Mouse (Mus musculus): Measurements from ENCODE around the gene Wsb2. TPM values are rescaled to one million over a fixed set of nuclear protein-coding genes. Genes with fewer than 3 reads are reported as not detected.

The Wsb2 gene
- polyA plus RNA-seq, 1 experiment from 2014 or later: 63.7 TPM

DNA sequence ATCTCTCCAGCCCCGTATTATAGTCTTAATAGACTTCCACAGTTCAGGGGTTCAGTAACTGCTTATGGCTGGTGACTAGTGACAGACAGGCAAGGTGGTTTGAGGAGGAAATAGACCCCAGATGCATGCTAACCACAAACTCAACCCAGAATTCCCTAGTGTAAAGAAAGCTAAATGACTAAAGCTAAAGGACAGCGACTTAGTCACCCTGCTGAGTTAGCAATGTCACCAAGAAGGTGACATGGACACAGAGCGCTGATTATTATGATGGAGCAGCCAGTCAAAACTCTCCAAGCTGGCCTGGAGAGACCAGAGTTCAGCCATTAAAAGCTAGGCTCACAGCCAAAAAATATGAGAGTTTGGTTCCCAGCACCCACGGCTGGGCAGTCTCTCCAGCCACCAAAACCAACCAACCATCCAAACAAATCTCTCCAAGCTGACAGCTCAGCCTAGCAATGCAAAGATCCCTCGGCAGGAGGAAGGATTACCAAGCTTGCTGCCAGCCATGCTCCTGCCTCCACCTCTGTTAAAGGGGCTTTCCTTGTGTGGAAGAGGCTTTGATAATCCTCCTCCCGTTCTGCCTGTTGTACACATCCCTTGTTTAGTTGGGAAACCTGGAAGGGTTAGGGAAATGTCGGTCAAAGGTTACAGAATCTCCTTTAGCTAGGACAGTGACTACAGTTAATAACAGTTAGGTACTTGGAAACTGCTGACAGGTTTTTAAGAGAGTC, 2.6 kb downstream of the Wsb2 start:
- H3K9me3 ChIP-seq (ENCODE audit: low read length): no peaks in the 10 kb centered on the region
- DNase-seq (ENCODE audit: low spot score) (no peak), ATAC-seq (no peak)
- H3K4me1 ChIP-seq (ENCODE audit: insufficient read depth, low read depth, low read length): peaks cover 33% of the 10 kb centered on the region
- H3K4me3 ChIP-seq (ENCODE audit: low read depth, low read length): no peak overlapping the region
- H3K27ac ChIP-seq (ENCODE audit: low read length): peak overlapping the region; percentile 86
- no peak overlapping the region for H3K9ac ChIP-seq (replicated peaks; ENCODE audit: low read depth)
- WGBS: 30% methylated on average over 7 of the region's 7 CpGs
- TF ChIP-seq CTCF (IDR thresholded peaks at IDR 0.05) (no peak), EP300 (IDR thresholded peaks at IDR 0.05) (no peak; the same call in 1 of the 2 replicates)
- peaks cover 3% of the 10 kb centered on the region for H3K36me3 ChIP-seq (ENCODE audit: insufficient read depth, low read length)
- H3K4me2 ChIP-seq (replicated peaks; ENCODE audit: low read depth, low read length): no peak overlapping the region
- no peaks in the 10 kb centered on the region for H3K27me3 ChIP-seq (replicated peaks; ENCODE audit: insufficient read depth, low read length)

DNA sequence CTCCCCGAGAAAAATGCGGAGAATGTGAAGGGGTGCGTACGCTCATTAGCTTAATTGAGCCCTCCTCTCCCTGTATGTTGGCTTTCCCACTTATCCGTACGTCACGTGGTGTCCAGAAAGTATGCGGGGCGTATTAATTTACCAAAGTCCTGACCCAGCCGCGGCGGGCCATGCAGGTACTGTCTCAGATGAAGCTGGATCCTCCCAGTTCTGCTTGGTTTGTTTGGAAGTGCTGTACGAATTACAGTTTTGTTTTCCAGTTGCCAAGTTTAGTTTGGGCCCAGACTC, 3.1 kb downstream of the Wsb2 start:
- DNase-seq (ENCODE audit: low spot score) (peak; percentile 60), ATAC-seq (peak; percentile 13)
- H3K27me3 ChIP-seq (replicated peaks; ENCODE audit: insufficient read depth, low read length): no peaks in the 10 kb centered on the region
- TF ChIP-seq CTCF (IDR thresholded peaks at IDR 0.05) (no peak), EP300 (IDR thresholded peaks at IDR 0.05) (peak; percentile 47; the same call in 1 of the 2 replicates)
- H3K36me3 ChIP-seq (ENCODE audit: insufficient read depth, low read length): peaks cover 3% of the 10 kb centered on the region
- peaks cover 31% of the 10 kb centered on the region for H3K4me1 ChIP-seq (ENCODE audit: insufficient read depth, low read depth, low read length)
- H3K9ac ChIP-seq (replicated peaks; ENCODE audit: low read depth): no peak overlapping the region
- 58% methylated on average over 13 of the region's 13 CpGs for WGBS
- no peak overlapping the region for H3K4me3 ChIP-seq (ENCODE audit: low read depth, low read length)
- peak overlapping the region; percentile 86 for H3K27ac ChIP-seq (ENCODE audit: low read length)
- peak overlapping the region; percentile 15 for H3K4me2 ChIP-seq (replicated peaks; ENCODE audit: low read depth, low read length)
- H3K9me3 ChIP-seq (ENCODE audit: low read length): no peaks in the 10 kb centered on the region

DNA sequence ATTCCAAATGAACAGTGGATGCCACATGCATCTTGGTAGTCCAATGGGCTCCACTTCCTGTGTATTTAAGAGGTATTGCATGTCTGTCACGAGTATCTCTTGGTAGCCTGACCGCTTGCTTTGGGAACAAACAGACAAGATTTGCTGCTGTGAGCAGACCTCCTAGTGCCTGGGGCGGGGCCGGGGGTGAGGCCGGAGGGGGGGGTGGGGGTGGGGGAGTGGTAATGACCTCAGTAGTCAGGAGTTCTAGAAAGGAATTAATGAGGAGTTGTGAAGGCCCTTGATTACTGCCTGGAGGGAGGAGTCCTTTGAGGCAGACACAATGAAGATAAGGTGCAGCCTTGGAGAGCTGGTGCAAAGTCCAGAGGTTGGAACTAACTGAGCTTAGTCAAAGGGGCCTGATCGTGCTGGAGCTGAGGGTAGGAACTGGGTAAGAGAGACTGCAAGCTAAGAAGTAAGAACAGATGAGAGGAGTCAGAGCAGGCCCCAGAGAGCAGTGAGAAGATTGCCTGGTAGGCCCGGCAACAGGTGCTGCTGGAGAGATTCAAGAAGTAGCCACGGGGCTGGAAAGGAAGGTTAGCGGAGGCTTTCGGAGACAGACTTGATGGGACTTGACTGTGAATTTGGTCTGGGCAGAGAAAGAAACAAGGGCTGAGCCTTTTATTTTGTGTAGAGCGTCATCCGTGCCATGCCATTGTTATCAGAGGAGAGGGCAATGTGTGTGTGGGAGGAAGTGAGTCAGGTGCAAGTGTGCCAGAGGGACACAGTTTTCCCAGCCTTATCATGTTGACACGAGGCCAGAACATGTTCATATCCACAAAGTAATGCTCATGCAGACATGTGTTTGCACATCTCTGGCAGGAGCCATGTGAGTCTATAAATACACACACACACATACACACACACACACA, 3.8 kb downstream of the Wsb2 start:
- 31% methylated on average over 13 of the region's 13 CpGs for WGBS
- no peak overlapping the region for H3K9ac ChIP-seq (replicated peaks; ENCODE audit: low read depth)
- peak overlapping the region; percentile 15 for H3K4me2 ChIP-seq (replicated peaks; ENCODE audit: low read depth, low read length)
- peak overlapping the region; percentile 86 for H3K27ac ChIP-seq (ENCODE audit: low read length)
- TF ChIP-seq CTCF (IDR thresholded peaks at IDR 0.05) (no peak), EP300 (IDR thresholded peaks at IDR 0.05) (peak; percentile 42; the same call in 1 of the 2 replicates)
- DNase-seq (ENCODE audit: low spot score): peak; percentile 71
- peaks cover 3% of the 10 kb centered on the region for H3K36me3 ChIP-seq (ENCODE audit: insufficient read depth, low read length)
- peaks cover 28% of the 10 kb centered on the region for H3K4me1 ChIP-seq (ENCODE audit: insufficient read depth, low read depth, low read length)
- no peaks in the 10 kb centered on the region for H3K9me3 ChIP-seq (ENCODE audit: low read length)
- peak; percentile 38 for ATAC-seq
- H3K27me3 ChIP-seq (replicated peaks; ENCODE audit: insufficient read depth, low read length): no peaks in the 10 kb centered on the region
- no peak overlapping the region for H3K4me3 ChIP-seq (ENCODE audit: low read depth, low read length)

DNA sequence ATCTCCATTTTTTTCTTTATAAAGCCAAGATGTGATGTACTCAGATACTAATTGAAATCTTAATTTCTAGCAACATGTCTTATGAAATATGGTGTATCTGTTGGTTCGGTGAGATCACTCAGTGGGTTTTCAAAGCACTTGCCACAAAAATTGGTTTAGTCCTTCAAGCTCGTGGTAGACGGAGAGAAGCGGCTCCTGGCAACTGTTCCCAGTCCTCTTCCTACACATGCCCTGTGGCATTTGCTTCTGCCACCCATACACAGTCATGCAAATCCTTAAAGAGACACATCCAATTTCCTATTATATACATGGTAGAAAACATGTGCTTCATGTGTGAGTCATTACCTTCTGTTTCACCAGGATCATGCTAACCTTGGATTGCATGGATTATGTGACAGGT, 4.5 kb downstream of the Wsb2 start:
- Histone ChIP-seq H3K27ac (ENCODE audit: low read length) (peak overlapping the region; percentile 86), H3K27me3 (replicated peaks; ENCODE audit: insufficient read depth, low read length) (no peaks in the 10 kb centered on the region), H3K4me2 (replicated peaks; ENCODE audit: low read depth, low read length) (no peak overlapping the region), H3K9ac (replicated peaks; ENCODE audit: low read depth) (no peak overlapping the region), H3K9me3 (ENCODE audit: low read length) (no peaks in the 10 kb centered on the region), H3K36me3 (ENCODE audit: insufficient read depth, low read length) (peaks cover 6% of the 10 kb centered on the region), H3K4me1 (ENCODE audit: insufficient read depth, low read depth, low read length) (peaks cover 24% of the 10 kb centered on the region), H3K4me3 (ENCODE audit: low read depth, low read length) (no peak overlapping the region)
- WGBS: 72% methylated on average over 4 of the region's 4 CpGs
- no peak for DNase-seq (ENCODE audit: low spot score)
- ATAC-seq: no peak
- TF ChIP-seq CTCF (IDR thresholded peaks at IDR 0.05) (no peak), EP300 (IDR thresholded peaks at IDR 0.05) (no peak)

DNA sequence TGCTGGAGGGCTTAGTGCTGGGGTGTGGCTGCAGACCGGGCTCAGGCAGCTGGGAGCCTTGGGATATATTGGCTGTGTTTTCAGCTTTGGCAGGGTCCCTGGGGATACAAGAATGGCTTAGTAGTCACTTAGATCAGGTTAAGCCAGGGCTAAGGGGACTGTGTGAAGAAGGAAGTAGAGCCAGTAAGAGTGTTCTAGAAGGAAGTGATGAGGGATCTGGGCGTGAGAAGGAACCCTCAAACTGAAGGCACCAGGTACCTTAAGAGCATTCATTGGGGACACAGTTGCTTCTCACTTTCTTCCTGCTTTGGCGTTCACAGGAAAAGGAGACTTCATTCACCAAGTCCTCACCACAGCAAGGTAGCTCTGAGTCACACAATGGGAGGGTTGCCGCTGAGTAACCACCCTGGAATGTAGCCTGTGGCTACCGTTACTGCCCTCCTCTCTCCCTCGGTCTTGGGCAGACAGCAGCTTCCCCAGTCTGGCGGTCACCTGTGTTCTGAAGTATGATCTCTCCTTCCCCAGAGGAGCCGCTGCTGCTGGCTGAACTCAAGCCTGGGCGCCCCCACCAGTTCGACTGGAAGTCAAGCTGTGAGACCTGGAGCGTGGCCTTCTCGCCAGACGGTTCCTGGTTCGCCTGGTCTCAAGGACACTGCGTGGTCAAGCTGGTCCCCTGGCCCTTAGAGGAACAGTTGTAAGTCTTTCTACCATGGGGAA, 6.1 kb downstream of the Wsb2 start:
- DNase-seq (ENCODE audit: low spot score): peak; percentile 87
- H3K27ac ChIP-seq (ENCODE audit: low read length): peak overlapping the region; percentile 62
- peaks cover 19% of the 10 kb centered on the region for H3K36me3 ChIP-seq (ENCODE audit: insufficient read depth, low read length)
- no peak for TF ChIP-seq CTCF (IDR thresholded peaks at IDR 0.05)
- peak; percentile 46; the same call in 1 of the 2 replicates for TF ChIP-seq EP300 (IDR thresholded peaks at IDR 0.05)
- H3K4me2 ChIP-seq (replicated peaks; ENCODE audit: low read depth, low read length): no peak overlapping the region
- no peak overlapping the region for H3K4me3 ChIP-seq (ENCODE audit: low read depth, low read length)
- peaks cover 24% of the 10 kb centered on the region for H3K4me1 ChIP-seq (ENCODE audit: insufficient read depth, low read depth, low read length)
- H3K27me3 ChIP-seq (replicated peaks; ENCODE audit: insufficient read depth, low read length): no peaks in the 10 kb centered on the region
- WGBS: 47% methylated on average over 15 of the region's 15 CpGs
- ATAC-seq: peak; percentile 80
- H3K9me3 ChIP-seq (ENCODE audit: low read length): no peaks in the 10 kb centered on the region
- H3K9ac ChIP-seq (replicated peaks; ENCODE audit: low read depth): no peak overlapping the region

DNA sequence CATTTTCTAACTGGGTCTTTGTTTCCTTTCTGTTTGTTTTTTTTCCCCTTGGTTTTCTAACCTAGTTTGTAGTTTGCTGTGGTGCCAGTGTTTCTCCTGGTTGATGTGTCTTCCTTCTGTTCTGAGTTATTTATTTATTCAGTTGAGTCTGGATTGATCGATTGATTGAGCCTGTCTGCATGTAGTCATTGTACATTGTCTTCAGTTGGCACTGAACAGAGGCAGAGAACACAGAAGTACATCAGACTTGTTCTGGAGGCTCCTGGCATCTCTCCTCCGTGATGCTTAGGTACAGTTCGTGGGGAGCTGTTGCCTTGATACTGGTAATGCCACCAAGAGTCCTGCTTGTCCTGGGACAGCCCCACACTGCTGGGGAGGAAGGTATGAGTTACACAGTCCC, 7.7 kb downstream of the Wsb2 start:
- TF ChIP-seq CTCF (IDR thresholded peaks at IDR 0.05) (no peak), EP300 (IDR thresholded peaks at IDR 0.05) (no peak)
- Histone ChIP-seq H3K4me2 (replicated peaks; ENCODE audit: low read depth, low read length) (no peak overlapping the region), H3K9ac (replicated peaks; ENCODE audit: low read depth) (no peak overlapping the region), H3K36me3 (ENCODE audit: insufficient read depth, low read length) (peaks cover 19% of the 10 kb centered on the region), H3K27ac (ENCODE audit: low read length) (no peak overlapping the region), H3K27me3 (replicated peaks; ENCODE audit: insufficient read depth, low read length) (no peaks in the 10 kb centered on the region), H3K4me3 (ENCODE audit: low read depth, low read length) (no peak overlapping the region), H3K4me1 (ENCODE audit: insufficient read depth, low read depth, low read length) (peaks cover 19% of the 10 kb centered on the region), H3K9me3 (ENCODE audit: low read length) (no peaks in the 10 kb centered on the region)
- WGBS: 86% methylated on average over 3 of the region's 3 CpGs
- no peak for ATAC-seq
- no peak for DNase-seq (ENCODE audit: low spot score)
